Mouse (Mus musculus) spleen, adult 2 months (tissue): Measurements from ENCODE around the gene Camk2g.

Experiments
- CTCF ChIP-seq: fragments of 200-500 bp; IDR thresholded peaks from 2 replicates; pipeline ENCODE4 v1.5.1; 2011; ENCODE audit warnings: mild to moderate bottlenecking, inconsistent platforms; ENCODE audit not compliant: insufficient read depth, insufficient read length, insufficient replicate concordance; ENCODE audit errors: extremely low read depth
- POLR2A ChIP-seq: fragments of 200-500 bp; IDR thresholded peaks from 2 replicates; pipeline ENCODE4 v1.6.1; 2011; ENCODE audit warnings: low read depth, low read length, inconsistent platforms

- TF ChIP-seq POLR2A (no peak), CTCF (no peak)
Measured at GRCm38 (mm10) chr14:20778496-20778895, 15.4 kb downstream of the Camk2g start.
